Mouse (Mus musculus): ENCODE results near the gene Mob3a.

The Mob3a gene

GRCm38 (mm10) chr10:80677128-80677875 is 24.5 kb downstream of the Mob3a start:
- DNase-seq: no peak

- DNase-seq: peak; percentile 99
These were observed 25.4 kb downstream of the Mob3a start for GRCm38 (mm10) chr10:80676198-80676928.

GRCm38 (mm10) chr10:80675405-80676197 is 26.2 kb downstream of the Mob3a start:
- DNase-seq: no peak

- no peak for DNase-seq
These were observed 26.8 kb downstream of the Mob3a start for GRCm38 (mm10) chr10:80674851-80675404.

- no peak for DNase-seq
These were observed 27.5 kb downstream of the Mob3a start for GRCm38 (mm10) chr10:80674161-80674711.

- DNase-seq: no peak
These were observed 28.1 kb downstream of the Mob3a start for GRCm38 (mm10) chr10:80673690-80674089.

GRCm38 (mm10) chr10:80671936-80672690 is 29.7 kb downstream of the Mob3a start:
- DNase-seq: no peak

- no peak for DNase-seq
These were observed 30.5 kb downstream of the Mob3a start for GRCm38 (mm10) chr10:80671251-80671650.

GRCm38 (mm10) chr10:80670531-80670930 is 31.2 kb downstream of the Mob3a start:
- DNase-seq: no peak

GRCm38 (mm10) chr10:80669737-80670485 is 31.9 kb downstream of the Mob3a start:
- no peak for DNase-seq

GRCm38 (mm10) chr10:80669018-80669417 is 32.8 kb downstream of the Mob3a start:
- DNase-seq: no peak

- no peak for DNase-seq
These were observed 33.2 kb downstream of the Mob3a start for GRCm38 (mm10) chr10:80668614-80669013.

- no peak for DNase-seq
These were observed 34.9 kb downstream of the Mob3a start for GRCm38 (mm10) chr10:80666837-80667412.

- no peak for DNase-seq
These were observed 35.6 kb downstream of the Mob3a start for GRCm38 (mm10) chr10:80665981-80666733.

- DNase-seq: no peak
These were observed 36.3 kb downstream of the Mob3a start for GRCm38 (mm10) chr10:80665459-80665858.

- no peak for DNase-seq
These were observed 36.8 kb downstream of the Mob3a start for GRCm38 (mm10) chr10:80665016-80665380.

- DNase-seq: no peak
These were observed 37.4 kb downstream of the Mob3a start for GRCm38 (mm10) chr10:80664197-80665015.

- DNase-seq: no peak
These were observed 38.1 kb downstream of the Mob3a start for GRCm38 (mm10) chr10:80663485-80664196.

- DNase-seq: peak; percentile 87
These were observed 40.6 kb downstream of the Mob3a start for GRCm38 (mm10) chr10:80661149-80661548.
